Mouse (Mus musculus): Measurements from ENCODE around the gene Ptma. TPM values are rescaled to one million over a fixed set of nuclear protein-coding genes. Genes with fewer than 3 reads are reported as not detected.
"Not testable (repeated sequence)": the region's sequence is repeated elsewhere in the genome, so short reads cannot be mapped to it uniquely, and the experiment has no call there.

Gene Ptma
- polyA plus RNA-seq, 1 experiment: 672 TPM

GRCm38 (mm10) chr1:86510676-86511441, 15.7 kb upstream of the Ptma start:
- DNase-seq: no peak
- H3K27ac ChIP-seq (ENCODE audit: insufficient read depth, low read length): no peak overlapping the region
- H3K4me3 ChIP-seq (replicated peaks; ENCODE audit: insufficient read depth, low read depth, low read length): no peak overlapping the region
- TF ChIP-seq POLR2A (IDR thresholded peaks at IDR 0.05; ENCODE audit: borderline replicate concordance, insufficient read depth, low read length) (no peak), CTCF (IDR thresholded peaks at IDR 0.05; ENCODE audit: borderline replicate concordance, insufficient read depth, low read depth, low read length) (no peak)
- WGBS: 58% methylated on average over 9 of the region's 9 CpGs
- peaks cover 4% of the 10 kb centered on the region; the same call in 1 of the 2 replicates for H3K4me1 ChIP-seq (ENCODE audit: control insufficient read depth, insufficient read depth, low read length)
- no peaks in the 10 kb centered on the region for H3K27me3 ChIP-seq (ENCODE audit: control insufficient read depth, insufficient read depth, low read length)

- Histone ChIP-seq H3K4me1 (ENCODE audit: control insufficient read depth, insufficient read depth, low read length) (peaks cover 4% of the 10 kb centered on the region; the same call in 1 of the 2 replicates), H3K27ac (ENCODE audit: insufficient read depth, low read length) (no peak overlapping the region), H3K27me3 (ENCODE audit: control insufficient read depth, insufficient read depth, low read length) (no peaks in the 10 kb centered on the region), H3K4me3 (replicated peaks; ENCODE audit: insufficient read depth, low read depth, low read length) (no peak overlapping the region)
- TF ChIP-seq POLR2A (IDR thresholded peaks at IDR 0.05; ENCODE audit: borderline replicate concordance, insufficient read depth, low read length): no peak
- TF ChIP-seq CTCF (IDR thresholded peaks at IDR 0.05; ENCODE audit: borderline replicate concordance, insufficient read depth, low read depth, low read length): no peak
- DNase-seq: no peak
- WGBS: 97% methylated on average over 4 of the region's 4 CpGs
Measured at GRCm38 (mm10) chr1:86512154-86512720, 14.3 kb upstream of the Ptma start.

GRCm38 (mm10) chr1:86513031-86513430, 13.5 kb upstream of the Ptma start:
- not testable (repeated sequence) for DNase-seq; H3K4me3 ChIP-seq (replicated peaks; ENCODE audit: insufficient read depth, low read depth, low read length); H3K27me3 ChIP-seq (ENCODE audit: control insufficient read depth, insufficient read depth, low read length); H3K27ac ChIP-seq (ENCODE audit: insufficient read depth, low read length); H3K4me1 ChIP-seq (ENCODE audit: control insufficient read depth, insufficient read depth, low read length)
- 92% methylated on average over 1 of the region's 1 CpGs for WGBS

- Histone ChIP-seq H3K4me1 (ENCODE audit: control insufficient read depth, insufficient read depth, low read length) (no peaks in the 10 kb centered on the region), H3K27me3 (ENCODE audit: control insufficient read depth, insufficient read depth, low read length) (no peaks in the 10 kb centered on the region), H3K4me3 (replicated peaks; ENCODE audit: insufficient read depth, low read depth, low read length) (no peak overlapping the region), H3K27ac (ENCODE audit: insufficient read depth, low read length) (no peak overlapping the region)
- no peak for TF ChIP-seq CTCF (IDR thresholded peaks at IDR 0.05; ENCODE audit: borderline replicate concordance, insufficient read depth, low read depth, low read length)
- no peak for TF ChIP-seq POLR2A (IDR thresholded peaks at IDR 0.05; ENCODE audit: borderline replicate concordance, insufficient read depth, low read length)
- 74% methylated on average over 6 of the region's 6 CpGs for WGBS
- DNase-seq: no peak
Measured at GRCm38 (mm10) chr1:86515715-86516410, 10.7 kb upstream of the Ptma start.

GRCm38 (mm10) chr1:86517076-86517475, 9.4 kb upstream of the Ptma start:
- Histone ChIP-seq H3K4me1 (ENCODE audit: control insufficient read depth, insufficient read depth, low read length) (peaks cover 3% of the 10 kb centered on the region; the same call in 1 of the 2 replicates), H3K27me3 (ENCODE audit: control insufficient read depth, insufficient read depth, low read length) (no peaks in the 10 kb centered on the region), H3K27ac (ENCODE audit: insufficient read depth, low read length) (no peak overlapping the region), H3K4me3 (replicated peaks; ENCODE audit: insufficient read depth, low read depth, low read length) (no peak overlapping the region)
- TF ChIP-seq CTCF (IDR thresholded peaks at IDR 0.05; ENCODE audit: borderline replicate concordance, insufficient read depth, low read depth, low read length): no peak
- DNase-seq: no peak
- WGBS: 59% methylated on average over 3 of the region's 3 CpGs

- Histone ChIP-seq H3K4me1 (ENCODE audit: control insufficient read depth, insufficient read depth, low read length) (peaks cover 16% of the 10 kb centered on the region), H3K27me3 (ENCODE audit: control insufficient read depth, insufficient read depth, low read length) (no peaks in the 10 kb centered on the region), H3K27ac (ENCODE audit: insufficient read depth, low read length) (no peak overlapping the region), H3K4me3 (replicated peaks; ENCODE audit: insufficient read depth, low read depth, low read length) (no peak overlapping the region)
- TF ChIP-seq POLR2A (IDR thresholded peaks at IDR 0.05; ENCODE audit: borderline replicate concordance, insufficient read depth, low read length) (no peak), CTCF (IDR thresholded peaks at IDR 0.05; ENCODE audit: borderline replicate concordance, insufficient read depth, low read depth, low read length) (peak; percentile 53; the same call in 1 of the 2 replicates)
- WGBS: 48% methylated on average over 7 of the region's 7 CpGs
- DNase-seq: peak in 1 of 2 experiments; percentile 44
Measured at GRCm38 (mm10) chr1:86520361-86520760, 6.2 kb upstream of the Ptma start.

GRCm38 (mm10) chr1:86522286-86522871, 4.1 kb upstream of the Ptma start:
- peak; percentile 58 to 61 for DNase-seq
- Histone ChIP-seq H3K27me3 (ENCODE audit: control insufficient read depth, insufficient read depth, low read length) (no peaks in the 10 kb centered on the region), H3K27ac (ENCODE audit: insufficient read depth, low read length) (peak overlapping the region; percentile 73), H3K4me3 (replicated peaks; ENCODE audit: insufficient read depth, low read depth, low read length) (no peak overlapping the region), H3K4me1 (ENCODE audit: control insufficient read depth, insufficient read depth, low read length) (peaks cover 16% of the 10 kb centered on the region)
- TF ChIP-seq CTCF (IDR thresholded peaks at IDR 0.05; ENCODE audit: borderline replicate concordance, insufficient read depth, low read depth, low read length) (no peak), POLR2A (IDR thresholded peaks at IDR 0.05; ENCODE audit: borderline replicate concordance, insufficient read depth, low read length) (no peak)
- 12% methylated on average over 7 of the region's 7 CpGs for WGBS

Data from cerebellum, adult 2 months (tissue).